Mouse (Mus musculus) testis, adult 2 months (tissue): ENCODE data around the gene Cdkal1. TPM values are rescaled to one million over a fixed set of nuclear protein-coding genes. Genes with fewer than 3 reads are reported as not detected.

ENCODE experiments used
- H3K27ac ChIP-seq: fragments of 200-500 bp; 2 replicates; pipeline ENCODE4 v1.5.1; 2012; ENCODE audit warnings: low read depth, low read length; ENCODE audit not compliant: control insufficient read depth, insufficient read depth
- H3K27me3 ChIP-seq: fragments of 200-500 bp; 2 replicates; pipeline ENCODE4 v1.6.1; 2012; ENCODE audit warnings: mild to moderate bottlenecking, low read length, moderate library complexity; ENCODE audit not compliant: control insufficient read depth, insufficient read depth
- H3K36me3 ChIP-seq: fragments of 200-500 bp; 2 replicates; pipeline ENCODE4 v1.6.1; 2012; ENCODE audit warnings: mild to moderate bottlenecking, low read length; ENCODE audit not compliant: control insufficient read depth, insufficient read depth
- H3K4me1 ChIP-seq: fragments of 200-500 bp; 2 replicates; pipeline ENCODE4 v1.6.1; 2012; ENCODE audit warnings: low read length; ENCODE audit not compliant: control insufficient read depth, insufficient read depth
- H3K4me3 ChIP-seq: fragments of 200-500 bp; 2 replicates; pipeline ENCODE4 v1.5.1; 2012; ENCODE audit warnings: low read depth, mild to moderate bottlenecking, low read length, moderate library complexity, mixed read lengths; ENCODE audit not compliant: control insufficient read depth
- CTCF ChIP-seq: fragments of 200-500 bp; IDR thresholded peaks from 2 replicates; pipeline ENCODE4 v1.5.1; 2012; ENCODE audit warnings: low read depth, mild to moderate bottlenecking, inconsistent platforms, low read length, moderate library complexity; ENCODE audit not compliant: control insufficient read depth, insufficient read depth, insufficient replicate concordance
- POLR2A ChIP-seq: fragments of 200-500 bp; IDR thresholded peaks from 2 replicates; pipeline ENCODE4 v1.6.1; 2012; ENCODE audit warnings: low read depth, mild to moderate bottlenecking, inconsistent platforms, low read length, moderate library complexity; ENCODE audit not compliant: control insufficient read depth
- polyA plus RNA-seq: library from polyadenylated mRNA; depleted of rRNA; stranded (reverse); fragments of >200 nt; gene quantifications from 2 replicates; pipeline ENCODE4 v1.2.3, GENCODE M21; 2012

Gene Cdkal1
- polyA plus RNA-seq, 1 experiment, result 14.3 TPM

GRCm38 (mm10) chr13:29403217-29403616 is 452.3 kb downstream of the Cdkal1 start:
- no peaks in the 10 kb centered on the region for H3K27me3 ChIP-seq
- H3K4me1 ChIP-seq, result no peaks in the 10 kb centered on the region
- TF ChIP-seq POLR2A, result no peak
- TF ChIP-seq CTCF, result no peak
- H3K27ac ChIP-seq, result no peak overlapping the region
- no peak overlapping the region for H3K4me3 ChIP-seq
- no peaks in the 10 kb centered on the region for H3K36me3 ChIP-seq

GRCm38 (mm10) chr13:29402526-29403040 is 452.9 kb downstream of the Cdkal1 start:
- no peaks in the 10 kb centered on the region for H3K27me3 ChIP-seq
- H3K4me3 ChIP-seq, result no peak overlapping the region
- no peaks in the 10 kb centered on the region for H3K36me3 ChIP-seq
- no peaks in the 10 kb centered on the region for H3K4me1 ChIP-seq
- H3K27ac ChIP-seq, result no peak overlapping the region
- TF ChIP-seq POLR2A (no peak), CTCF (no peak)

- H3K27me3 ChIP-seq, result no peaks in the 10 kb centered on the region
- TF ChIP-seq CTCF (no peak), POLR2A (no peak)
Observed at GRCm38 (mm10) chr13:29399908-29400307, 455.6 kb downstream of the Cdkal1 start.

GRCm38 (mm10) chr13:29398456-29398855 is 457.0 kb downstream of the Cdkal1 start:
- no peaks in the 10 kb centered on the region for H3K27me3 ChIP-seq
- no peaks in the 10 kb centered on the region for H3K4me1 ChIP-seq

More at GRCm38 (mm10) chr13:29399908-29400307, 455.6 kb downstream of the Cdkal1 start:
- H3K36me3 ChIP-seq, result no peaks in the 10 kb centered on the region
- H3K27ac ChIP-seq, result no peak overlapping the region
- no peaks in the 10 kb centered on the region for H3K4me1 ChIP-seq
- H3K4me3 ChIP-seq, result no peak overlapping the region

GRCm38 (mm10) chr13:29395694-29396093 is 459.8 kb downstream of the Cdkal1 start:
- no peaks in the 10 kb centered on the region for H3K36me3 ChIP-seq

More at GRCm38 (mm10) chr13:29398456-29398855, 457.0 kb downstream of the Cdkal1 start:
- TF ChIP-seq CTCF (no peak), POLR2A (no peak)
- H3K27ac ChIP-seq, result no peak overlapping the region
- no peaks in the 10 kb centered on the region for H3K36me3 ChIP-seq
- H3K4me3 ChIP-seq, result no peak overlapping the region

GRCm38 (mm10) chr13:29390025-29390424 is 465.4 kb downstream of the Cdkal1 start:
- Histone ChIP-seq H3K36me3 (no peaks in the 10 kb centered on the region), H3K27me3 (no peaks in the 10 kb centered on the region), H3K27ac (no peak overlapping the region), H3K4me3 (peak overlapping the region; percentile 50; the same call in 1 of the 2 replicates), H3K4me1 (no peaks in the 10 kb centered on the region)
- TF ChIP-seq POLR2A, result no peak
- TF ChIP-seq CTCF, result no peak

More at GRCm38 (mm10) chr13:29395694-29396093, 459.8 kb downstream of the Cdkal1 start:
- no peak overlapping the region for H3K4me3 ChIP-seq
- TF ChIP-seq POLR2A, result no peak
- TF ChIP-seq CTCF, result no peak
- H3K4me1 ChIP-seq, result no peaks in the 10 kb centered on the region
- H3K27ac ChIP-seq, result no peak overlapping the region
- H3K27me3 ChIP-seq, result no peaks in the 10 kb centered on the region

GRCm38 (mm10) chr13:29388918-29389317 is 466.6 kb downstream of the Cdkal1 start:
- H3K27me3 ChIP-seq, result no peaks in the 10 kb centered on the region
- H3K4me1 ChIP-seq, result no peaks in the 10 kb centered on the region
- H3K36me3 ChIP-seq, result no peaks in the 10 kb centered on the region
- no peak overlapping the region for H3K4me3 ChIP-seq
- TF ChIP-seq CTCF (no peak), POLR2A (no peak)
- H3K27ac ChIP-seq, result no peak overlapping the region
